Mouse (Mus musculus): ENCODE data around the gene Gm31371.
"Not testable (repeated sequence)": the region's sequence is repeated elsewhere in the genome, so short reads cannot be mapped to it uniquely, and the experiment has no call there.

Gm31371 gene

GRCm38 (mm10) chr8:19903092-19903491 lies at the start of gene Gm31371:
TSS of gene Gm31371 (plus strand) at chr8:19903392.
- not testable (repeated sequence) for DNase-seq (ENCODE audit: low spot score)

- DNase-seq (ENCODE audit: low spot score) = not testable (repeated sequence)
These were observed 3.3 kb downstream of the Gm31371 start for GRCm38 (mm10) chr8:19906425-19907055.

GRCm38 (mm10) chr8:19908841-19909321 lies 5.7 kb downstream of the Gm31371 start:
- DNase-seq (ENCODE audit: low spot score) = not testable (repeated sequence)

DNA sequence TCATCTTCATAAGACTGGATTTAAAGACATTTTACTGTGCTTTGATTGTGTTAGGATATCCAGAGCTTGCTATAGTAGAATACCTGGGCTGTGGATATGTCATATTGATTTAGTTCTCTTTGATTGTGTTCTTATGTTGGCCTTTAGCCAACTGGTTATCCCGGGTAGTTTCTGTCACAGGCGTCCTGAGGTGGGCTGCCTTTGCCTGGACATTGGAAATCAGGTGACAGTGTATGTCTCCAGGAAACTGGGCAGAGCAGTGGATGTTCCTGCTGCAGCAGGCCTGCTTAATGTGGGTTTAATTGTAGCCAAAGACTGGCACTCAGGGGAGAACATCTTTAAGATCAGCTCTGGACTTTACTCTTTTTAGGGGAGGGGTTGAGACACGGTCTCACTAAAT lies 15.9 kb downstream of the Gm31371 start:
- not testable (repeated sequence) for DNase-seq (ENCODE audit: low spot score)

DNA sequence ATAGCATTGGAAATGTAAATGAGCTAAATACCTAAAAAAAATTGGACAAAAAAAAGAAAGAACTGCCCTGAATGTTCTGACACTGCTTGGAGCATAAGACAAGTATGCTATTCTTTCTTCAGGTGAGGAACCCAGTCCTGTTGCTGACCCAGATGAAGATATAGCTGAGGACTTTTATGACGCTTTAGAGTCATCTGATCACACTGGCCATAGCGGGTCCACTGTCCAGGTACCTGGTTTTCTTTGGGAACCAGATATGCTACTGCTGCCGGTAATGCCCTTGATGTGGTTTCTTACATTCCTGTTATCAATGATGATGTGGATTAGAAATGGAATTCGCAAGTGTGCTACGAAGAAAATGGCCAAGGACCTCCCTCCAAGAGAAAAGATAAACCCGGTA lies 31.1 kb downstream of the Gm31371 start:
- not testable (repeated sequence) for DNase-seq (ENCODE audit: low spot score)

- DNase-seq (ENCODE audit: low spot score) = not testable (repeated sequence)
These were observed 32.4 kb downstream of the Gm31371 start for GRCm38 (mm10) chr8:19935541-19936030.

DNA sequence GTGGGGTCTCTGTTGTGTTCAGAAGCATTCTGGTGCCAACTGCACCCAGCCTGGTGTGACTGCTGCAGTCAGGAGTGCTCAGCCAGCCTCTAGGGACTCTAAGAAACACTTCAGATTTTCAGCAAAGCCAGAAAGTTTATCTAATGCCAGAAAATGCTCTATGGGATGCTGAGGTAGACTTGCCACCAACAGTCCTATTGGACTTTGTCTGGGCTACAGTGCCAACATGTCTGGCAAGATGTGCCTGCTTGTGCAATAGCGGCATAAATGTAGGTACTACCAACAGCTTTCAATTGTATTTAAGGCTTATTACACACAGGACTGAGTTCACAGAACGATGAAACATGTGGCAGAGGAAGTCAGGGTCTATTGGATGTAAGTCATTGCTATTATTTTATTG lies 57.7 kb downstream of the Gm31371 start:
- DNase-seq (ENCODE audit: low spot score) = no peak

GRCm38 (mm10) chr8:19963766-19964165 lies 60.6 kb downstream of the Gm31371 start:
- DNase-seq (ENCODE audit: low spot score) = not testable (repeated sequence)

GRCm38 (mm10) chr8:19968151-19968550 lies 65.0 kb downstream of the Gm31371 start:
- not testable (repeated sequence) for DNase-seq (ENCODE audit: low spot score)

GRCm38 (mm10) chr8:19975237-19975636 lies 72.0 kb downstream of the Gm31371 start:
- DNase-seq (ENCODE audit: low spot score) = not testable (repeated sequence)

Data from embryo, embryonic 10.5 days (tissue).